Mouse (Mus musculus) ovary, postnatal 36 days (tissue): Measurements from ENCODE around the gene Gm49368.

Experiments used
- DNase-seq: peaks from one replicate; pipeline ENCODE4 v3.0.0; 2022; ENCODE audit warnings: low spot score, mixed read lengths

The Gm49368 gene

DNA sequence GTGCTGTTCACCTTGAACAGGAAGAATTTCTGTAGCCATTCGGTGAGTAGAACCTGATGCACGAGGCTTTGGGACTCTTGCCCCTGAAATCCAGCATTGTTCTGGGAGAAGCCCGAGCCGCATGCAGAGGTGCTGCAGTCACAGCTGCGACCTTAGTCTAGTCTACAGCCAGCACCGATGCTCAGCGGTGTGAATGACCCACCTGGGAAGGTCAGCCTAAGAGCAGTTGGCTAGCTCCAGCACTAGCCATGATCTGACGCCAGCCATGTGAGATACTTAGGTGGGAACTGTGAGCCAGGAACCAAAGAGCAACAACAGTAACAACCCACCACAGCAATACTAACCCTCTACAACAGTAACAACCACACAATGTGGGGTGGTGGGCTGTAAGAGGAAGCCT, 4.6 kb upstream of the Gm49368 start:
- DNase-seq: no peak

DNA sequence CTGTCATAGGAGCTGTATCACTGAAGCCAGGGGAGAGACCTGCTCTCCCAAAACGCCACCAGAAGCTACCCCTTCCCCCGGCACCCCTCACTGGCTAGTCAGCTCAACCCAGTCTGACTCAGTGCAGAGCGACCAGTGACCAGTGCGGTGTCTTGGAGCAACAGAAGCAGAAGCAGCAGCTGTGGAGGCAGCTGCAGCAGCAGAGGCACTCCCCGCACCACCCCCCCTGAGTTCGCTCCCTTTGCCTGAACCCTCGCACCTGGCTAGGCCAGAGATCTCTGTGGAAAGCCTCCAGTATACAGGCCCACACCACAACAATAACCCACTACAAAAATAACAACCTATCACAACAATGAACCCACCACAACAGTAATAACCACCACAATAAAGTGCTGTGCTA, 3.9 kb upstream of the Gm49368 start:
- no peak for DNase-seq

DNA sequence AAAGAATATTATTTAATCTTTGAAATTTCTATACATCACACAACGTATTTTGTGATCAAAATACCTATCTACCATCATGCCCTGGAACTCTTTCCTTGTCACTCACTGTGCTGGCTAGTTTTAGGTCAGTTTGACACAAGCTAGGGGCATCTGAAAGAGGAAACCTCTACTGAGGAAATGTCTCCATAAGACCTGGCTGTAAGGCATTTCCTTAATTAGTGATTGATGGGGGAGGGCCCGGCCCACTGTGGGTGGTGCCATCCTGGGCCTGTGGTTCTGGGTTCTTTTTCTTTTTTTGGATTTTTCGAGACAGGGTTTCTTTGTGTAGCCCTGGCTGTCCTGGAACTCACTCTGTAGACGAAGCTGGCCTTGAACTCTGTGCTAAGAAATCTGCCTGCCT, 3.4 kb upstream of the Gm49368 start:
- no peak for DNase-seq

DNA sequence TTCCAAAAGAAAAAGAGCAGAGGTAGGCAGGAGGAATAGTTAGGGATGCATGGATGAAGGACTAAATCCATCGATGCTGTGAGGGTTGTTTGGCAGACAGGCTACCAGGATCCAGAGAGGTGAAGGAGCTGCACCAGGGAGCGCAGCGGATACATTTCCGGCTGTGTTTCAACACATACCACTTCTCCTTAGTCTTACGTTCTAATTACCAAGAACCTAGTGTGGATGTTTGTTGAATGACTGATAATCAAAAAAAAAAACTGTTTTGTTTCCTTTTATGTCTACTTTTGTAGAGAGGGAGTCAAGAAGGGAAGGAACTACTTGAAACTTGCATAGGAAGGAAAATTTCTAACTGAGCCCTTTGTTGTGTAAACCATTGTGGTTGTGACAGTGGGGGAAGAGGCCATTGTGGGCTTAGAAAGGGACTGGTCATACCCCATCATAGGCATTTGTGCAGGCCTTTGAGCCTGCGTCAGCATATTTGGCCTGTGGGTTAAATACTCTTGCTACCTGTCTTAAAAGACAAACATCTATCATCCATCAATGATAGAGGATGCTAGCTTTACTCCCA, 813 bp downstream of the Gm49368 start:
- DNase-seq: no peak

DNA sequence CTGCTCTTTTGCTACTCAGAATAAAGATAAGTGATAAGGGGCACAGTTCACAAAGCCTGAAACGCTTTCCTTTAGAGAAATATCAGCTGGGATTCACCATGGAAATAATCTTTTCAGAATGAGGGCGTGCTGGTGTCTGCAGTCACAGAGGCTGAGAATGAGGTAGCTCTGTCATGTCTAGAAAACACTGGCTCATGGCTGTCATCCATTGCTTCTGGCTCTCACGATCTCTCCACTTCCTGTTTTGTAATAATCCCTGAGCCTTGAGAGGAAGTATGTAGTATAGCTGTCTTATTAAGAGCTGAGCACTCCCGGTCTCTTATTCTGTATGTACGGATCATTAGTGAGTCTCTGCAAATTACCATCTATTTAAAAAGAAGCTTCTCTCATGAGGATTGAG, 3.1 kb downstream of the Gm49368 start:
- DNase-seq: no peak

DNA sequence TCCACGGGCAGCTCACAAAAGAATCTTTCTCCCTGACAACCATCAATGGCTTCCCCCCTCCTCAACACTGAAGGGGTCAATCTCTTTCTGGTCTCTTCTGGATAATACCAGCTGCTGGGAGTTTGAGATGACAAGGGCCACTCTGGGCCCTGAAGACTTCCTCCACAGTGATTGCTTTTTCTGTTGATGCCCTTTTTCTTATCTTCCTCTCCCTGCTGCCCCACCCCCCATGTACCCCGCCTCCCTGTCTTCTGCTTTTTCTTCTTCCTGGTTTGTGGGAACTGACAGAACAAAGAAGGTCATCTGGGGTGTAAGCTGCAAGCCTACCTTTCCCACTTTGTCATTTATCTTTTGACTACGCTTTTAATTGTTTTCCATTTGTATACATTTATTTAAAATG, 5.4 kb downstream of the Gm49368 start:
- no peak for DNase-seq

DNA sequence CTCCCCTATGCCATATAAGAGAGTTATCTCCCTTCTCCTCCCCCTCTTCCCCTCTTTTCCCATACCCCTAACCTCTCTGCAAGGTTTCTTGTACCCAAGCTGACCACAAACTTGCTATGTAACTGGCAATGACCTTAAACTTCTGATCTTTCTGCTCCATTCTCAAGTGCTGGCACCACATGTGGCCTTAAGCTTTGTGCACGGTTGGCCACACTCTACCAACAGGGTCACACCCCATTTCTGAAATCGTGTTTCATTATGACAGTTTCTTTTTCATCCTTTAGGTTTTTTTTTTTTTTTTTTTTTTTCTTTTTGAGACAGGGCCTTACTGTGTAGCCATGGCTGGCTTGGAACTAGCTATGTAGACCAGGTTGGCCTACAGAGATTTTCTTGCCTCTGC, 7.4 kb downstream of the Gm49368 start:
- no peak for DNase-seq

DNA sequence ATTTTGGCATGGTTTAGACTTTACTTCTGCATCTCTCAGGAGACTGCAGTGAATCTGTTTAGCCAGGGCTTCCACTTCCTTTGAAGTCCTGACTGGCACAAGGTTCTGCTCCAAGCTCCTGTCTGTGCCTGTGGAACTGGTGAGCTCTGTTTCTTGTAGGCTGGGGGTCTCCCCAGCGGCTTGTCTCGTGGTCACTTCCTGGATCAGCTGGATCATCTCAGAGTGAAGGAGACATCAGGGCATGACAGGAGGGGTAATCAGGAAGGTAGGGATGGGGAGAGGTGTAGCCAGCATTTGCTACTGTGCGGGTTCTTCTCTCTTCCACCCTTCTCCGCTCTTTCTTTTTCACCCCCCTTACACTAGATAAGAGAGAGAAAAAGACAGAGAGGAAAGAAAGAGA, 9.3 kb downstream of the Gm49368 start:
- no peak for DNase-seq

DNA sequence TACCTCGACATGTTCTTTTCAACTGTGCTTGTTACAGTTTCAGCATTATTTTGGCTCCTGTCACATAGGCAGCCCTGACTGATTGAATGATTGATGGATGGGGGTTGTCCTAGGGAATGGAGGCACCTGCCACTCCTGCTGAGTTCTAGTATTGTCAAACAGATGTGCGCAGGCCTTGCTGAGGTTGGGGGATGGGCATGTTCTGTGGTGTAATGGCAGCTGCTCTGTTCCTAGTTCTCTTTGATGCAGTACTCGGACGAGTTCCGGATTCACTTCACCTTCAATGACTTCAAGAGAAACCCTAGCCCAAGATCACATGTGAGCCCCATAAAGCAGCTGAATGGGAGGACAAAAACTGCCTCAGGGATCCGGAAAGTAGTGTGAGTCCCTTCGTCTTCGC, 17.5 kb downstream of the Gm49368 start:
- DNase-seq: no peak

DNA sequence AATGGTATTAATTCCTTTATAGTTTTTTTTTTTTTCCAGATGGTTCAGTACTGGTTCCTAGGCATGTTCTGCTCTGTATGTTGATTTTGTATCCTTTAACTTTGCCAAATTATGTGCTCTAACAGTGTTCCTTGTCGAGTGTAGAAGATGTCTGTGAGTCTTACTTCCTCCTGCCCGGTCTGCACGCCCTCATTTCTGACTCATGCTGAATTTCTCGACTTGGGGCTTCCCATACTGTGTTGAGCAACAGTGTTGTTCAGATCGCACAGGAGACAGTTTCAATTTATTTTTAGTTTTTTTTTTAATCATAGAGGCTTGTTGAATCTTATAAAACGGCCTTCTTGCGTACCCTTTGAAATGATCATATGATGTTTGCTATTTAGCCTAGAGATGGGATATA, 26.7 kb downstream of the Gm49368 start:
- DNase-seq: no peak

DNA sequence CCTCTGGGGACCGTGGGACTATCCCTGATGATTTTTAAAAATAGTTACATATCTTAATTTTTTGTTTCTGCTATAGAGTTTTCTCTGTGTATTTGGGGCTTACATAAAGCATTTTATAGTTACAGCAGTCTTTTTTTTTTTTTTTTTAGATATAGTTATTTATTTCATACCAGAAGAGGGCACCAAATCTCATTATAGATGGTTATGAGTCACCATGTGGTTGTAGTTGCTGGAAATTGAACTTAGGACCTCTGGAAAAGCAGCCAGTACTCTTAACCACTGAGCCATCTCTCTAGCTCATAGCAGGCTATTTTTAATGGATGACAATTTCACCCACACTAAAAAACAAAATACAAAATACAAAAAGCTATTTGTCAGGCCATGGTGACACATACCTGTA, 35.7 kb downstream of the Gm49368 start:
- no peak for DNase-seq

DNA sequence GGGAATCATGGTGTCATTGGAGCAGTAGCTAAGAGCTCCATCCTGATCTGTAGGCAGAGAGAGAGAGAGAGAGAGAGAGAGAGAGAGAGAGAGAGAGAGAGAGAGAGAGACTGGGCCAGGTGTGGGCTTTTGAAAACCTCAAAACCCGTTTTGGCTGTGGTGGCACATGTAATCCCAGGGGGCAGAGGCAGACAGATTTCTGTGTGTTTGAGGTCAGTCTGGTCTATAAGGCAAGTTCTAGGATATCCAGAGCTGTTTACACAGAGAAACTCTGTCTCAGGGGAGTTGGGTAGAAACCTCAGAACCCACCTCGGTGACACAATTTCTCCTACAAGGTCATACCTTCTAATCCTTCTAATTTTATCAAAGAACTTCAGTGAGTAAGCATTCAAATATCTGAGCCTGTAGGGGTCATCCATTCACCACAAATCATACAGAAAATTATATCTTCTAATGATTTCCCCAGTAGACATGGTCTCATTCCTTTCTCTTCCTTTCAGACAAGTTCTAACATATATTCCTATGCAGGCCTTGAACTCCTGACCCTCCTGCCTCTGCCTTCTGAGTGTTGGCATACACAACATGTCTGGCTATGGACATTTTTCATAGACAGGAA, 38.4 kb downstream of the Gm49368 start:
- no peak for DNase-seq

DNA sequence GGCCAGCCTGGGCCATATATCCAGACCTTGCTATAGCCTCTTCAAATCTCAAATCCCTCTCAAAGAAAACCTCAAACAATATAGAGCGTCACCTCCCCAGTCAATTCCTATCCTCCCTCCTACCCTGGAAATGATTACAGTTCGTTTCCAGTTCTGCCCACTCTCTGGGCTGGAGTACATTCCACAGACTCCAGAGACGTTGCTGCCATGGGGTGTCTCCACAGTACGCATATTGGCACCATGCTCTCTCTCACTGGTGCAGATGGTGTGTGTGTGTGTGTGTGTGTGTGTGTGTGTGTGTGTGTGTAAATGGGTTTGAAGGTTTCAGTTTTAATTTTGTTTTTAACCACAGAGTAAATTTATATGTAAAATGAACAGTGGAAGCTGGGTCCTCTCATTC, 42.8 kb downstream of the Gm49368 start:
- no peak for DNase-seq

DNA sequence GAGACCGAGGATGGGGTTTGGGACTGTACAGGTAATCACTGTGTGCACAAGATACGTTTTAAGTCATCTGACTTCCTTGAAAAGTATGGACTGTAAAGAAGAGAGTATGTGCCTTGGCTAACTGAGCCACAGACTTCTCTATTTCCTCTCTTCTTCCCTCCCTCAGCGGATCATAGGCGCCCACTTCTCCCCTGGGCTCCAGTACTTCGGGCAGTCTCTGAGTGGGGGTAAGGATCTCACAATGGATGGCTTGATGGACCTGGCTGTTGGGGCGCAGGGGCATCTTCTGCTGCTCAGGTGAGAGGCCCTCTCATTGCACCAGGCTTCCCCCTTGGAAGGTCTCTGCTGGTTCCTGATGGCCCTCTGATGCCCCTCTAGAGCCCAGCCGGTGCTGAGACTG, 45.0 kb downstream of the Gm49368 start:
- DNase-seq: no peak

DNA sequence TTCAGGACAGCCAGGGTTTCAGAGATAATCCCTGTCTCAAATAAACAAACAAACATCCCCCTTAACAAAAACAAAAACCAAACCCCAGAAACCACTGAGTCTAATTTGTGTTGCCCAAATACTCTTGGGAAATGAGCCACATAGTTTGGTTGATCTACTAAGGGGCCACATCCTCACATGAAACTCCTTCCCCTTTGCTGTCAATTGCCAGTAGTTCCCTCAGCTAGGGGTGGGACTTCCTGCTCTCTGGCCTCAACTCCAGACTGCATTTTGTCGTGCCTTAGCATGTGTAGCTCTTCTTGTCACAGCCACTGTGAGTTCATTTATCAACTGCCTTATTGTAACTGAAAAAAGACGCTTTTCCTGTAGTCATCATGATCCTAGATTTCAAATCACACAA, 47.8 kb downstream of the Gm49368 start:
- DNase-seq: no peak

DNA sequence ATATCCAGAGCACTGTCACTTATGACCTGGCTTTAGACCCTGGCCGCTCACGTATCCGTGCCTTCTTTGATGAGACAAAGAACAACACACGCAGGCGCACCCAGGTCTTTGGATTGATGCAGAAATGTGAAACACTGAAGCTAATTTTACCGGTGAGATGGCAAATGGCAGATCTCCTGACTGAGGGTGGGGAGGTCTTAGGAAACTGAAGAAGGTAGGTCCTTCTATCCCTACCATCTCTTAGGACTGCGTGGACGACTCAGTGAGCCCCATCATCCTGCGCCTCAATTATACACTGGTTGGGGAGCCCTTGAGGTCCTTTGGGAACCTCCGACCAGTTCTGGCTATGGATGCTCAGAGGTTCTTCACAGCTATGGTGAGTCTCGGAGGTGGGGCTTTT, 49.6 kb downstream of the Gm49368 start:
- DNase-seq: no peak

DNA sequence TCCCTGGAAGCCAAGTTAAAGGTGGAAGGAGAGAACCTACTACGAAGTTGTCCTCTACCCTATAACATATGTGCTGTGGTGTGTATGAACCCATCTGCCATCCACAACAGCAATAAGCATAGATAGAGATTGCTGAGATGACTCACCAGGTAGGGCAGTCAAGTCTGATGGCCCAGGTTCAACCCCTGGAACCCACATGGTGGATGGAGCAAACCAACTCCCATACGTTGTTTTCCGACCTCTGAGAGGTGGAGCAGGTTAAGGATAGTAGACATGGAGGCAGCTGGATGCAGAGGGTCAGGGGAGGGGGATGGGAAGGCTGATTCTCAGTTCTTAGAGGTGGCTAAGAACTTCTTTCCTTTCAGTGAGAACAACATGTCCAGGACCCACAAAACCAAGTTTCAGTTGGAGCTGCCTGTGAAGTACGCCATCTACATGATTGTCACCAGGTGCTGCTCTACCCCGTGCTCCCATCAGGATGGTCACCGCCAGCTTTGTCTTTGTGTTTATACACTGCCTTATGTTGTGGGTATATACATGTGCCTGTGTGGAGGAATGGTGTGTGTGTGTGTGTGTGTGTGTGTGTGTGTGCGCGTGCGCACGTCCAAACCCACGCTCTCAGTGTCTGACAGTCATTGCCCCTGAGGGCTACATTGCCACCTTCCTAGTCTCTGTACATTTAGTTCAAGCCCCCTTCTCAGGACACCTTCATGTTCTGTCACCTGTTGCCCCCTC, 52.1 kb downstream of the Gm49368 start:
- no peak for DNase-seq

DNA sequence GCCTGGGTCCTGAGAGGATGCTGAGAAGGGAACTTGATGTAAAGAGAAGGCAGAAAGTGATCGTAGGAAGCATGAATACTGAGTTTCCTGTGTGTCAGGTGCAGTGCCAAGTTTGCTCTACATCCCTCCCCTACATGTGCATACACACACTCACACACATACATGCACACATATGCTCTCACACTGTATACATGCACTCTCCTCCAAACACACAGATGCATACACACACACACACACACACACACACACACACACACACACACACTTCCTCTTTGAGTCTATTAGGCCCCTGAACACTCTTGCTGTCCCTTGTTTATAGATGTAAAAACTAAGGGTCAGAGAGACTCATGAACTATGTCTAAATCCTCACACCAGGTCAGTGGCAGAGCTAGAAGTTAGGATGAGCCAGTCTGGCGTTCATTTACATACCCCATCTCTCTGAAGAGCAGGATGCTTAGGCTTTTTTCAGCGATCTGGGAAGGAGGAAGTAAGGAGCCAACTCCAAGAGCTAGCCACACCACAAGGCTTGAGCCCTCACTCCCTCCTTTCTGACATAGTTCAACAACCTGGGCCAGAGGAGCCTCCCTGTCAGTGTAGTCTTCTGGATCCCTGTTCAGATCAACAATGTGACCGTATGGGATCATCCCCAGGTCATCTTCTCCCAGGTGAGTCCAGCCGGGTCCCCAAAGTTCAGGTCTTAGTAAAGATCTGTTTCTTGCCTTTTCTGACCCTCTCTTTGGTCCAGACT, 52.9 kb downstream of the Gm49368 start:
- no peak for DNase-seq

DNA sequence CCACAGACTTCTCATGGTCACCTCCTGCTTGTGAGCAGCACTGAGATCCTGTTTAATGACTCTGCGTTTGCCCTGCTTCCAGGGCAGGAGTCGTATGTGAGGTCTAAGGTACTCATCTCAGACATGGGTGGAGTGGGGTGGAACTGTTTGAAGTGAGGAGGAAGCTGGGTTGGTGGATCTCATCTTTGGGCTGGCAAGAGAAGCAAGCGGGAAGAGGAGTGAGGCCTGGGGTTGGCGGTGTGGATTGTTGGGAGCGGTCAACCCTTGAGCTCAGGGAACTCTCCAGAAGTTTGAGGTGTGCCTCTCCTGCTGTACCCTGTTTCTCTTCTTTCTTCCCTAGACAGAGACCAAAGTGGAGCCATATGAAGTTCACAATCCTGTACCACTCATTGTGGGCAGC, 53.9 kb downstream of the Gm49368 start:
- no peak for DNase-seq

DNA sequence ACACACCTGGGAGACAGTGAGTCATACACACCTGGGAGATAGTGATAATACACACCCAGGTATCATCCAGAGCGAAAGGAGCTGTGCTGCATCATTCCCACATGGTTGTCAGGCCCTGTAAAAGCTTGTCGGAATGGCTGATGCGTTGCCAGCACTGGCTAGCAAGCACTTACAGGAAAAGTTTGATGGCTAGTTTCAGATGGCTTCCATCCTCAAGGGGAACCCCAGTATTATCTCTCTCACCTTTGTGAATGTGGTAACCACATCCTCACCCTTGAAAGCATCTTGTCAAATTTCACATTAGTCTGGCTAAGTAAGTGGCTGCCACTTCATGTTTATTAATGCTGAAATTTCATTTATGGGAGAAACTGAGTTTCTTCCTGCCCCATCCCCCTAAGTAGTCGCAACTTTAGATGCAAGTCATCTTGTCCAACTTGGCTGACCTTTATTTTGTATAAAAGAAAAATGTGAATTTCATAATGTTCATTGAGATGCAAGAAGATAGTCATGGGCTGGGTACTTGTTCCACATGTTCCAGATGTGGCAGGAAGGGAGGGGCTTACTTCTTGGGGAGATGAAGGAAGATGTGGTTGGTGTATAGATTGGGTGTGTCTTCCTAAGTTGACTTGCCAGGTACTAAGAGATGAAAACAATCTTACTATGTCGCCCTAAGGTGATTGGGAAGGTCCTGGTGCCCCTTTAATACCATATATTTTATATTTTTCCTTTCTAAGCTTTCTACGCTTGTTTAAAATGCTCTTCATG, 57.4 kb downstream of the Gm49368 start:
- no peak for DNase-seq

DNA sequence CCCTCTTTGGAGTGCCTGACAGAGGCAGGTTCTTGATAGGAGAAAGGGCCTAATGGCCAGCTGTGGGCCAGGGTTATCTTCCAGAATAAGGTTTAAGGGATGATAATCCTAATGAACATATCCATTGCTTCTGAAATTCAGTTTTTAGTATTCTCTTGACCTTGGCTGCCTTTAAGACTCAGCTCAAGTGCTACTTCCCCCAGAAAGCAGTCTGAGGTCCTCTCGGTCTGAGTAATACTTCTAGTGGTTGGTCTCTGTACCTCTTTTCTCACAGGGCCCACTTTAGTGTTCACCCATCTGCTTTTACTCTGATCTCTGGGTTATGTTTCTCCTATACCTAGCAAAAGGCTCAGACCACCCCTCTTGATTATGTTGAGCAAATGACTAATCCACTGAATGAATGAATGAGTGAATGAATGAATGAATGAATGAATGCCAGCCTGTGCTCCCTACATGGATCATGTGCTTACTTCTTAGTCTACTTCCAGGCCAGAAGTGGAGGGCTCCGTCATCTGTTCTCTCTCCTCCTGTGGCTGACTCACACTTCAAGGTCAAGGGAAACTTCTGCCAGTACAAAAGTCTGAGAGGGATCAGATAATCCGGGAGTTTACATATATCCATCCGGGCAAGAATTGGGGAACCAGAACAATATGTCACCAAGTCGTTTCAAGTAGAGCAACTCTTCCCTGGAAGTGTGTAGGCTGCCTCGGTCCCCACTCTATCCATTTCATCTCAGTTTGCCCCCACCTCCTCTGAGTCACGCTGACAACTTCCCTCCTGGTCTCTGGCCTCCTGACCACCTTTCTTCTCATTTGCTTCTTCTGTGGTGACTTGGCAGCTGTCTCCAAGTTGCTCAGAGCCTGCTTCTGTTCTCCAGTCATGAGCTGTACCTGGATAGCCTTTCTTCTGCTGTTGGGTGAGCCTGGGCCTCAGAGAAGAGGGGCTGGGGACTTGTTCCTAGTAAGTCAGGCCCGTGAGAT, 66.5 kb downstream of the Gm49368 start, which contains the start of gene Itgax:
Gene Itgax (plus strand): TSS at position 807 of the 980 bp plus-strand sequence.
- DNase-seq: no peak
